Mouse (Mus musculus) CH12F3 (cell line): ENCODE results near the gene Igdcc3.

Experiments
- in situ Hi-C: fragments of 300-500 bp; cut with MboI; formaldehyde crosslinking; loops from 2 replicates; pipeline ENCODE4 v1.14.3; 2020; ENCODE audit warnings: low sequenced_read_pairs

Igdcc3 gene

GRCm38 (mm10) chr9:65135126-65135525 is 5.9 kb upstream of the Igdcc3 start:
- in situ Hi-C loops: loop anchor here (5.0 kb wide), 1 partner anchor 57 kb away; no protein-coding TSS in a partner anchor

GRCm38 (mm10) chr9:65140491-65140890 is 498 bp upstream of the Igdcc3 start:
- in situ Hi-C loops: no loop called here

GRCm38 (mm10) chr9:65141306-65141975 is 452 bp downstream of the Igdcc3 start:
- in situ Hi-C loops: no loop called here

GRCm38 (mm10) chr9:65141976-65142318 is 958 bp downstream of the Igdcc3 start:
- in situ Hi-C loops: no loop called here

GRCm38 (mm10) chr9:65142399-65142798 is 1.4 kb downstream of the Igdcc3 start:
- in situ Hi-C loops: no loop called here

- in situ Hi-C loops: no loop called here
Observed at GRCm38 (mm10) chr9:65146001-65146400, 5.0 kb downstream of the Igdcc3 start.

GRCm38 (mm10) chr9:65148507-65148906 is 7.5 kb downstream of the Igdcc3 start:
- in situ Hi-C loops: no loop called here

GRCm38 (mm10) chr9:65152711-65153330 is 11.8 kb downstream of the Igdcc3 start:
- in situ Hi-C loops: no loop called here

GRCm38 (mm10) chr9:65153331-65153711 is 12.3 kb downstream of the Igdcc3 start:
- in situ Hi-C loops: no loop called here

GRCm38 (mm10) chr9:65154692-65155455 is 13.9 kb downstream of the Igdcc3 start:
- in situ Hi-C loops: no loop called here

GRCm38 (mm10) chr9:65156604-65157003 is 15.6 kb downstream of the Igdcc3 start:
- in situ Hi-C loops: no loop called here

GRCm38 (mm10) chr9:65157631-65158030 is 16.6 kb downstream of the Igdcc3 start:
- in situ Hi-C loops: no loop called here

- in situ Hi-C loops: no loop called here
Observed at GRCm38 (mm10) chr9:65161188-65161587, 20.2 kb downstream of the Igdcc3 start.

- in situ Hi-C loops: no loop called here
Observed at GRCm38 (mm10) chr9:65161881-65162280, 20.9 kb downstream of the Igdcc3 start.

GRCm38 (mm10) chr9:65162711-65163639 is 22.0 kb downstream of the Igdcc3 start:
- in situ Hi-C loops: no loop called here

- in situ Hi-C loops: no loop called here
Observed at GRCm38 (mm10) chr9:65164870-65165269, 23.9 kb downstream of the Igdcc3 start.

- in situ Hi-C loops: no loop called here
Observed at GRCm38 (mm10) chr9:65166386-65166785, 25.4 kb downstream of the Igdcc3 start.

GRCm38 (mm10) chr9:65168534-65168933 is 27.5 kb downstream of the Igdcc3 start:
- in situ Hi-C loops: no loop called here

- in situ Hi-C loops: no loop called here
Observed at GRCm38 (mm10) chr9:65168952-65169351, 28.0 kb downstream of the Igdcc3 start.

- in situ Hi-C loops: no loop called here
Observed at GRCm38 (mm10) chr9:65172654-65173053, 31.7 kb downstream of the Igdcc3 start.
